Mouse (Mus musculus) adrenal gland, postnatal 10 days (tissue): ENCODE measurements around the gene Sp1. TPM values are rescaled to one million over a fixed set of nuclear protein-coding genes. Genes with fewer than 3 reads are reported as not detected.

Experiments used
- DNase-seq: peaks from one replicate; pipeline ENCODE4 v3.0.0; 2021; ENCODE audit warnings: mixed read lengths
- total RNA-seq, 2 experiments: library from RNA; stranded (reverse); gene quantifications; 2 replicates each; pipeline ENCODE4 v1.2.3; 2021

Sp1 gene
- total RNA-seq, 2 experiments from 2014 or later = 67.8 to 83.4 TPM

GRCm38 (mm10) chr15:102442490-102442889 lies 36.5 kb downstream of the Sp1 start:
- DNase-seq = peak; percentile 93

GRCm38 (mm10) chr15:102445146-102445545 lies 39.2 kb downstream of the Sp1 start, which contains the start of gene Amhr2:
Amhr2 (plus strand) TSS chr15:102445367.
- DNase-seq = no peak

- no peak for DNase-seq
Measured at GRCm38 (mm10) chr15:102446448-102446847, 40.5 kb downstream of the Sp1 start.

GRCm38 (mm10) chr15:102449366-102449765 lies 43.4 kb downstream of the Sp1 start:
- DNase-seq = no peak

GRCm38 (mm10) chr15:102450928-102451327 lies 45.0 kb downstream of the Sp1 start:
- DNase-seq = peak; percentile 73

GRCm38 (mm10) chr15:102451666-102452430 lies 45.9 kb downstream of the Sp1 start:
- no peak for DNase-seq

GRCm38 (mm10) chr15:102455993-102456392 lies 50.0 kb downstream of the Sp1 start:
- no peak for DNase-seq

- DNase-seq = no peak
Measured at GRCm38 (mm10) chr15:102458050-102458736, 52.2 kb downstream of the Sp1 start.

GRCm38 (mm10) chr15:102458904-102459317 lies 53.0 kb downstream of the Sp1 start, which contains the start of gene Prr13:
Prr13 (plus strand) TSS chr15:102459028.
- peak; percentile 91 for DNase-seq

- no peak for DNase-seq
Measured at GRCm38 (mm10) chr15:102459381-102459780, 53.4 kb downstream of the Sp1 start.

- no peak for DNase-seq
Measured at GRCm38 (mm10) chr15:102459847-102460246, 53.9 kb downstream of the Sp1 start.

GRCm38 (mm10) chr15:102460409-102460808 lies 54.5 kb downstream of the Sp1 start:
- no peak for DNase-seq

- no peak for DNase-seq
Measured at GRCm38 (mm10) chr15:102460971-102461370, 55.0 kb downstream of the Sp1 start.

- DNase-seq = no peak
Measured at GRCm38 (mm10) chr15:102461430-102462075, 55.6 kb downstream of the Sp1 start.

- DNase-seq = no peak
Measured at GRCm38 (mm10) chr15:102463666-102464065, 57.7 kb downstream of the Sp1 start.

- no peak for DNase-seq
Measured at GRCm38 (mm10) chr15:102468675-102469370, 62.9 kb downstream of the Sp1 start.

- DNase-seq = peak; percentile 98
Measured at GRCm38 (mm10) chr15:102470183-102470604, 64.3 kb downstream of the Sp1 start, which contains the start of gene Pcbp2. Pcbp2 (plus strand) TSS chr15:102470539.

- DNase-seq = peak; percentile 90
Measured at GRCm38 (mm10) chr15:102470605-102471294, 64.8 kb downstream of the Sp1 start.

GRCm38 (mm10) chr15:102471295-102471645 lies 65.3 kb downstream of the Sp1 start:
- DNase-seq = no peak

- no peak for DNase-seq
Measured at GRCm38 (mm10) chr15:102471727-102472126, 65.8 kb downstream of the Sp1 start.

- DNase-seq = no peak
Measured at GRCm38 (mm10) chr15:102473246-102473645, 67.3 kb downstream of the Sp1 start.

GRCm38 (mm10) chr15:102474520-102474919 lies 68.6 kb downstream of the Sp1 start:
- no peak for DNase-seq
